Mouse (Mus musculus) testis, adult 2 months (tissue): ENCODE data around the gene Brwd1. TPM values are rescaled to one million over a fixed set of nuclear protein-coding genes. Genes with fewer than 3 reads are reported as not detected.

Source experiments
- H3K27ac ChIP-seq: fragments of 200-500 bp; 2 replicates; pipeline ENCODE4 v1.5.1; 2012; ENCODE audit warnings: low read depth, low read length; ENCODE audit not compliant: control insufficient read depth, insufficient read depth
- H3K27me3 ChIP-seq: fragments of 200-500 bp; 2 replicates; pipeline ENCODE4 v1.6.1; 2012; ENCODE audit warnings: mild to moderate bottlenecking, low read length, moderate library complexity; ENCODE audit not compliant: control insufficient read depth, insufficient read depth
- H3K36me3 ChIP-seq: fragments of 200-500 bp; 2 replicates; pipeline ENCODE4 v1.6.1; 2012; ENCODE audit warnings: mild to moderate bottlenecking, low read length; ENCODE audit not compliant: control insufficient read depth, insufficient read depth
- H3K4me1 ChIP-seq: fragments of 200-500 bp; 2 replicates; pipeline ENCODE4 v1.6.1; 2012; ENCODE audit warnings: low read length; ENCODE audit not compliant: control insufficient read depth, insufficient read depth
- H3K4me3 ChIP-seq: fragments of 200-500 bp; 2 replicates; pipeline ENCODE4 v1.5.1; 2012; ENCODE audit warnings: low read depth, mild to moderate bottlenecking, low read length, moderate library complexity, mixed read lengths; ENCODE audit not compliant: control insufficient read depth
- CTCF ChIP-seq: fragments of 200-500 bp; IDR thresholded peaks from 2 replicates; pipeline ENCODE4 v1.5.1; 2012; ENCODE audit warnings: low read depth, mild to moderate bottlenecking, inconsistent platforms, low read length, moderate library complexity; ENCODE audit not compliant: control insufficient read depth, insufficient read depth, insufficient replicate concordance
- POLR2A ChIP-seq: fragments of 200-500 bp; IDR thresholded peaks from 2 replicates; pipeline ENCODE4 v1.6.1; 2012; ENCODE audit warnings: low read depth, mild to moderate bottlenecking, inconsistent platforms, low read length, moderate library complexity; ENCODE audit not compliant: control insufficient read depth
- polyA plus RNA-seq: library from polyadenylated mRNA; depleted of rRNA; stranded (reverse); fragments of >200 nt; gene quantifications from 2 replicates; pipeline ENCODE4 v1.2.3, GENCODE M21; 2012

Brwd1 gene
- polyA plus RNA-seq, 1 experiment, result 25.3 TPM

DNA sequence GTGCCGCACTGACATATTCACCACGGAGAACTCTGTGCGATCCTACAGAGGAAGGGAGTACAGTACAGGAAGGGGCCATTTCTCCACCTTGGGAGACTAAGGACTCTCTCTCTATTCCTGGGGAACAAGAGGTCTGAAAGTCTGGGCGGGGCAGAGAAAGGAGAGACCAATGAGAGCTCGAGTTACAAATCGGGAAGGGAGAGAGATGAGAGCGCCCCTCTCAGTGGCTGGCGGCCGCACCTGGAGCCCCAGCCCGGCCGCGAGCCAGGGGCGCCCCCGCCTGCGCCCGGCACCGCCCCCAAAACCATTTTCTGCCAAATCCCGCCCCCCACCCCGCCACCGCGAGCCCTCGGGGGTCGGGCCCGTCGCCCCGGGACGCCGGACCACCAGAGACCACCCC lies 995 bp downstream of the Brwd1 start:
- peak overlapping the region; percentile 32; the same call in 1 of the 2 replicates for H3K27ac ChIP-seq
- no peaks in the 10 kb centered on the region for H3K27me3 ChIP-seq
- no peaks in the 10 kb centered on the region for H3K36me3 ChIP-seq
- H3K4me3 ChIP-seq, result peak overlapping the region; percentile 97
- TF ChIP-seq CTCF, result no peak
- peak; percentile 12; the same call in 1 of the 2 replicates for TF ChIP-seq POLR2A
- H3K4me1 ChIP-seq, result peaks cover 5% of the 10 kb centered on the region

GRCm38 (mm10) chr16:96080524-96080923 lies 1.8 kb downstream of the Brwd1 start:
- no peaks in the 10 kb centered on the region for H3K36me3 ChIP-seq
- TF ChIP-seq CTCF, result no peak
- TF ChIP-seq POLR2A, result no peak
- peaks cover 5% of the 10 kb centered on the region for H3K4me1 ChIP-seq
- no peak overlapping the region for H3K27ac ChIP-seq
- no peaks in the 10 kb centered on the region for H3K27me3 ChIP-seq
- peak overlapping the region; percentile 97 for H3K4me3 ChIP-seq

DNA sequence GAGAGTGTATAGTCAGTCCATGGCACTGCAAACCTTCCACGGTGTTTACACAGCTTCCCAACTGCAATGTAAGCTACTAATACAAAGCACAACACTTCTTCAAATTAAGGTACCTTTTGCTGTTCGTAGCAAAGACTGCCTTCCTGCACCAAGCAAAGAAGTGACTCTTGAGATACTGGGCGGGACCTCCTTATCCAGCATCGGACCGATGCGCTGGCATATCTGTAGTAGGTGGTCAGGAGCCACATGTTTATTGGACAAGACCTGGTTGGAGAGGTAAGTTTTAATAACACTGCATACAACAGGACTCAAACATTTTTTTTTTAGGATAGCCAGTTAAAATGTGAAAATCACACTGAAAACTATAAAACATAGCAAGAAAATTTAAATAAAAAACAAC lies 14.0 kb downstream of the Brwd1 start:
- Histone ChIP-seq H3K36me3 (peaks cover 2% of the 10 kb centered on the region; the same call in 1 of the 2 replicates), H3K27ac (no peak overlapping the region), H3K27me3 (no peaks in the 10 kb centered on the region), H3K4me3 (no peak overlapping the region), H3K4me1 (no peaks in the 10 kb centered on the region)
- TF ChIP-seq CTCF, result no peak
- no peak for TF ChIP-seq POLR2A

DNA sequence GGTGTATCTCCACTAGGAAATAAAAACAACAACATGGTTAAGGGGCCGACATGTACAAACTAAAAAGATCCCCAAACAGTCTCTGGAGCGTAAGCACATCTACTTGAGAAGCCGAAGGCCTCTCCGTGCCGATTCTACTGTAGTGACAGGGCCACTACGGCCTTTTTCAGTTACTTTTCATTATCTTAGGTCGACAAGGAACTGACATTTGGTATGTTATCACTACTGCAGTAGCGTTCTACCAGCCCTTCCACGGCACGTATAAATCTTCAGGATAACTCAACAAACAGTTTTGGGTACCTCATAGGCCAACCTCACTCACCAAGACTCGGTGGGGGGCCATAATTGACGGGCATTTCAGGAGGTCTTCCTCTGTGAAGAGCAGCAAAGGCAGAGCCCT lies 16.2 kb downstream of the Brwd1 start:
- no peak overlapping the region for H3K4me3 ChIP-seq
- peaks cover 4% of the 10 kb centered on the region for H3K36me3 ChIP-seq
- no peaks in the 10 kb centered on the region for H3K27me3 ChIP-seq
- no peak for TF ChIP-seq CTCF
- TF ChIP-seq POLR2A, result no peak
- H3K4me1 ChIP-seq, result no peaks in the 10 kb centered on the region
- H3K27ac ChIP-seq, result no peak overlapping the region

DNA sequence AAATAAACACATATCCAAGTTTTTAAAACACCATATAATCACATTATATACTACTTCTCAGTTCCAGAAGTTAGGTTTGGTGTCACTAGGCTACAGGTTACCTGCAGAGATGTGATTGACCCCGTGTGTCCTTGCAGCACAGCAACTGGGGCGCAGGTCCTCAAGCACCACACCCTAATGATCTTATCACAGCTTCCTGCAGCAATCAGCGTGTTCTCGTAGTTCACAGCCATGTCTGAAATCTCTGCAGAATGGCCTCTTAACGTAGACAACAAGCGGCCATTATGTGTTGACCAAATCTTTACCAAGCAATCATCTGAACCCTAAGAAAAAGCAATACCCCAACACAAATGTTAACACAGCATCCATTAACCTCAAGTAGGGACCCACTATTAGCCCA lies 17.7 kb downstream of the Brwd1 start:
- Histone ChIP-seq H3K27ac (no peak overlapping the region), H3K27me3 (no peaks in the 10 kb centered on the region), H3K36me3 (peaks cover 4% of the 10 kb centered on the region), H3K4me3 (no peak overlapping the region), H3K4me1 (no peaks in the 10 kb centered on the region)
- no peak for TF ChIP-seq CTCF
- TF ChIP-seq POLR2A, result no peak

DNA sequence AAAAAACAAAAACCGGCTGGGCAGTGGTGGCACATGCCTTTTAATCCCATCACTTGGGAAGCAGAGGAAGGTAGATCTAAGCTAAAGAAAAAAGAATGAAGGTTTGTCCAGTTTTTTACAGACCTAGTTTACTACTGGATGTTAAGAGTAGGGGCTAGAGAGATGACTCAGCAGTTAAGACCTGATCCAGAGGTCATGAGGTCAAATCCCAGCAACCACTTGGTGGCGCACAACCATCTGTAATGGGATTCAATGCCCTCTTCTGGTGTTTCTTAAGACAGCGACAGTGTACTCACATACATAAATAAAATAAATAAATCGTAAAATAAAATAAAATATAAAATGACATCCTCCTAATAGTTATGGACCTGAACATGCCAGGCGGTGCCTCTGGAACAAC lies 38.2 kb downstream of the Brwd1 start:
- TF ChIP-seq CTCF, result no peak
- no peak for TF ChIP-seq POLR2A
- no peaks in the 10 kb centered on the region for H3K4me1 ChIP-seq
- H3K36me3 ChIP-seq, result peaks cover 9% of the 10 kb centered on the region; the same call in 1 of the 2 replicates
- H3K27ac ChIP-seq, result no peak overlapping the region
- H3K27me3 ChIP-seq, result no peaks in the 10 kb centered on the region
- no peak overlapping the region for H3K4me3 ChIP-seq

GRCm38 (mm10) chr16:96040691-96041090 lies 41.6 kb downstream of the Brwd1 start:
- no peaks in the 10 kb centered on the region for H3K4me1 ChIP-seq
- TF ChIP-seq CTCF (no peak), POLR2A (no peak)
- H3K36me3 ChIP-seq, result peaks cover 6% of the 10 kb centered on the region; the same call in 1 of the 2 replicates
- H3K27me3 ChIP-seq, result no peaks in the 10 kb centered on the region
- no peak overlapping the region for H3K4me3 ChIP-seq
- H3K27ac ChIP-seq, result no peak overlapping the region

- Histone ChIP-seq H3K4me3 (no peak overlapping the region), H3K4me1 (no peaks in the 10 kb centered on the region), H3K27ac (no peak overlapping the region), H3K27me3 (no peaks in the 10 kb centered on the region), H3K36me3 (peaks cover 6% of the 10 kb centered on the region; the same call in 1 of the 2 replicates)
- no peak for TF ChIP-seq CTCF
Measured at GRCm38 (mm10) chr16:96039538-96039937, 42.8 kb downstream of the Brwd1 start.
